Mouse (Mus musculus): ENCODE measurements at regions not wholly inside any gene's neighbourhood (a gene's known extent, or its start where the extent isn't known, plus 50 kb on each side); places are given as distances from the start of the nearest gene placed in this dataset.

- H3K4me2 ChIP-seq (ENCODE audit: low read depth, low read length): no peak overlapping the region
- ATAC-seq (ENCODE audit: low read depth): no peak
- H3K4me1 ChIP-seq (ENCODE audit: control insufficient read depth, insufficient read depth, low read length): 0 out of 2 replicates have a peak, but pooled peaks cover 2% of the 10 kb centered on the region
- WGBS: 59% methylated on average over 12 of the region's 12 CpGs
- no peak overlapping the region for H3K27ac ChIP-seq (ENCODE audit: low read depth, low read length)
- no peaks in the 10 kb centered on the region for H3K9me3 ChIP-seq (ENCODE audit: control insufficient read depth, low read length)
- no peaks in the 10 kb centered on the region for H3K36me3 ChIP-seq (ENCODE audit: control insufficient read depth, insufficient read depth, low read length)
- H3K4me3 ChIP-seq (ENCODE audit: low read depth, low read length): no peak overlapping the region
- H3K9ac ChIP-seq (replicated peaks; ENCODE audit: low read depth, low read length): no peak overlapping the region
- no peaks in the 10 kb centered on the region for H3K27me3 ChIP-seq (ENCODE audit: control insufficient read depth, insufficient read depth, low read length)
Observed at GRCm38 (mm10) chr11:45191392-45192189, 574.5 kb downstream of the Ebf1 start.

GRCm38 (mm10) chr11:45193319-45193718 is 576.2 kb downstream of the Ebf1 start:
- Histone ChIP-seq H3K27ac (ENCODE audit: low read depth, low read length) (no peak overlapping the region), H3K4me3 (ENCODE audit: low read depth, low read length) (no peak overlapping the region), H3K9ac (replicated peaks; ENCODE audit: low read depth, low read length) (no peak overlapping the region), H3K27me3 (ENCODE audit: control insufficient read depth, insufficient read depth, low read length) (no peaks in the 10 kb centered on the region), H3K9me3 (ENCODE audit: control insufficient read depth, low read length) (no peaks in the 10 kb centered on the region), H3K4me1 (ENCODE audit: control insufficient read depth, insufficient read depth, low read length) (0 out of 2 replicates have a peak, but pooled peaks cover 2% of the 10 kb centered on the region), H3K36me3 (ENCODE audit: control insufficient read depth, insufficient read depth, low read length) (no peaks in the 10 kb centered on the region), H3K4me2 (ENCODE audit: low read depth, low read length) (no peak overlapping the region)
- WGBS: 80% methylated on average over 5 of the region's 5 CpGs
- no peak for ATAC-seq (ENCODE audit: low read depth)

GRCm38 (mm10) chr11:45199520-45199919 is 582.4 kb downstream of the Ebf1 start:
- H3K27me3 ChIP-seq (ENCODE audit: control insufficient read depth, insufficient read depth, low read length): no peaks in the 10 kb centered on the region
- WGBS: 81% methylated on average over 4 of the region's 4 CpGs
- no peak overlapping the region for H3K27ac ChIP-seq (ENCODE audit: low read depth, low read length)
- ATAC-seq (ENCODE audit: low read depth): no peak
- no peaks in the 10 kb centered on the region for H3K36me3 ChIP-seq (ENCODE audit: control insufficient read depth, insufficient read depth, low read length)
- no peak overlapping the region for H3K9ac ChIP-seq (replicated peaks; ENCODE audit: low read depth, low read length)
- no peak overlapping the region for H3K4me3 ChIP-seq (ENCODE audit: low read depth, low read length)
- no peaks in the 10 kb centered on the region for H3K9me3 ChIP-seq (ENCODE audit: control insufficient read depth, low read length)
- H3K4me1 ChIP-seq (ENCODE audit: control insufficient read depth, insufficient read depth, low read length): no peaks in the 10 kb centered on the region
- no peak overlapping the region for H3K4me2 ChIP-seq (ENCODE audit: low read depth, low read length)

DNA sequence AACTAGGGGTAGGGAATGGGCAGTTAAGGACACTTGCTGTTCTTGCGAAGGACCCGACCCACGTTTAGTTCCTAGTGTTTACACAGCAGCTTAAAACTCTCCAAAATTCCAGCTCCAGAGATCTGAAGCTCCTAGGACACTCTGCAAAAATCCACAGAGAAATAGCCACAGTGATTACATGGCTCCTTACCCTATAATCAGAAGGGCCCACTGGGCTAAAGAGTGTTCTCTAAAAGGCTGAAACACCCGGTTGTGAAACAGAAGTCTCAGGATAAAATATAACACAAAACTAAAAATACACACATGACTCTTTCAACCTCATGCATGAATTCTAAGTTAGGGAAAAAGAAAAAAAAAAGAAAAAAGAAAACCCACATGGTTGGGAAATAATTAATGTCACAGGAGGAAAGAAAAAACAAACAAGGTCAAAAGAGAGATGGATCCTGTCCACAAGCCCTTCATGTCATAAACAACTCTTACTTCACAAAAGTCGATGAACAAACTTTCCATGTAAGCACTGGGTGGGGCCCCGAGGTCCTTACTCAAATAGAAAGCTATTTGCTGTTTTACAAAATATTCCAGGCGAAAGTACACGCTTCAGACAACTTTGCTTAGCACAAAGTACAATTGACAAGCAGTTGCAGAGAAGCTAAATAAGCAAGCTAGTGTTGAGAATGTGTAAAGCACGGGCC is 583.7 kb downstream of the Ebf1 start:
- WGBS: 82% methylated on average over 9 of the region's 9 CpGs
- no peaks in the 10 kb centered on the region for H3K9me3 ChIP-seq (ENCODE audit: control insufficient read depth, low read length)
- H3K27ac ChIP-seq (ENCODE audit: low read depth, low read length): no peak overlapping the region
- H3K27me3 ChIP-seq (ENCODE audit: control insufficient read depth, insufficient read depth, low read length): no peaks in the 10 kb centered on the region
- no peaks in the 10 kb centered on the region for H3K4me1 ChIP-seq (ENCODE audit: control insufficient read depth, insufficient read depth, low read length)
- no peak overlapping the region for H3K4me3 ChIP-seq (ENCODE audit: low read depth, low read length)
- no peak overlapping the region for H3K9ac ChIP-seq (replicated peaks; ENCODE audit: low read depth, low read length)
- H3K36me3 ChIP-seq (ENCODE audit: control insufficient read depth, insufficient read depth, low read length): no peaks in the 10 kb centered on the region
- ATAC-seq (ENCODE audit: low read depth): no peak
- H3K4me2 ChIP-seq (ENCODE audit: low read depth, low read length): no peak overlapping the region

DNA sequence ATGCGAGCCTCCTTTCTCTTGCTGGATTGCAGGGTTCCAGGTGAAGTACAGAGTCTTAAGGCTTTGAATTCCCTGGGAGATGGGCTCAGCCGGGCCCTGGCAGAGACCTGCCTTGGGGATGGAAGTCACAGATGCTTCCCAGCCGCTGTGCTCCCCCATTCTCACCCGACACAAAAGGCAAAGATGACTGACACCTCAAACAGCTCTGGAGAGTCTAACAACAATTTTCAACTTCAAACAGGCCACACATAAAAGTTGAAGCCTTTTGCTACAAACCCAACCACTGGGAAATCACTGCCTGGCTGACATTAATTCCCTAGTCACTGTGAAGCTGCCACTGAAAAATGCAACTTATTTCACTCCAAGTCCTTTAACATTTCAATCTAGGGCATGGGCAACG is 586.3 kb downstream of the Ebf1 start:
- Histone ChIP-seq H3K27ac (ENCODE audit: low read depth, low read length) (no peak overlapping the region), H3K4me2 (ENCODE audit: low read depth, low read length) (no peak overlapping the region), H3K4me3 (ENCODE audit: low read depth, low read length) (no peak overlapping the region), H3K27me3 (ENCODE audit: control insufficient read depth, insufficient read depth, low read length) (no peaks in the 10 kb centered on the region), H3K9ac (replicated peaks; ENCODE audit: low read depth, low read length) (no peak overlapping the region), H3K9me3 (ENCODE audit: control insufficient read depth, low read length) (no peaks in the 10 kb centered on the region), H3K4me1 (ENCODE audit: control insufficient read depth, insufficient read depth, low read length) (no peaks in the 10 kb centered on the region), H3K36me3 (ENCODE audit: control insufficient read depth, insufficient read depth, low read length) (no peaks in the 10 kb centered on the region)
- ATAC-seq (ENCODE audit: low read depth): no peak
- 81% methylated on average over 5 of the region's 5 CpGs for WGBS

DNA sequence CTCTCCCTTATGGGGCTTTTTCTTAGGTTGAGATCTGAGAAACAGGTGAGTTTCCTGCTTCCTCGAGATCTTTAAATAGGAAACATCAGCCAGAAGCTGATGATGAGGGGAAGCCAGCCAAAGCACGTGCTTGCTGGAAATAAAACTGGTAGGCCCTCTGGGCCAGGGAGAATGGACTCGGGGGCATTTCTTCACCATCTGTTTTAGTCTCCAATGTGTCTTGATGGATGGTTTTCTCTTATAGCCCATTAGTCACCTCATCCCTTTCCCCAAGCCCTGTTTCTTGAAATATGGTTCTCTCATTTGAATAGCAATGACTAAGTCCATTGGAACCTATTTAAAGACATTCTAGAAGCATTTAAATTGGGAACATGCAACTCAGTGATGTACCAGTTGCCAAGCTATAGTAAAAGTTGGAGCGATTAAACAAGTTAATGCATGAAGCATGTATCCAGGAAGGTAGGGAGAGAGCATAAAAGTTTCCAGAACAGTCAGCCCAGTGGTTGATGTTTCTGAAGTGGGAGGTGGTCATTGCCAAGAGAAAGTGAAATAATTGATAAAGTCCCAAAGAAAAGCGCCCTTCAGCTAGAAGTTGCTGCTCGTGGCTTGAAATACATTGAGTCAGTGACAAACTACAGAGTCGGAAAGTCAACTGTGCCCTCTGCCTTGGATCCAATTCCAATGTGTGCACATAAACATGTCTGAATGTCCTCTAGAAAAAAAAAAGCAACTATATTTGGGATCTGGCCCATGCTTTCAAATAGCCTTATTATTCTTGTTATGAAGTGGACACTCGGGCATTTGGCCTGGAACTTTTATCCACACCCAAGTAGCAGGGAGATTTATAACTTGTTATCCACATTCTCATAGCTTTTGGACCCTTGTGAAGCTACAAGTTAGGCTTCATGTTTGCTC is 589.8 kb downstream of the Ebf1 start:
- H3K4me3 ChIP-seq (ENCODE audit: low read depth, low read length): no peak overlapping the region
- H3K36me3 ChIP-seq (ENCODE audit: control insufficient read depth, insufficient read depth, low read length): no peaks in the 10 kb centered on the region
- H3K27me3 ChIP-seq (ENCODE audit: control insufficient read depth, insufficient read depth, low read length): no peaks in the 10 kb centered on the region
- 72% methylated on average over 8 of the region's 8 CpGs for WGBS
- no peak overlapping the region for H3K27ac ChIP-seq (ENCODE audit: low read depth, low read length)
- no peak overlapping the region for H3K9ac ChIP-seq (replicated peaks; ENCODE audit: low read depth, low read length)
- H3K9me3 ChIP-seq (ENCODE audit: control insufficient read depth, low read length): no peaks in the 10 kb centered on the region
- ATAC-seq (ENCODE audit: low read depth): no peak
- H3K4me1 ChIP-seq (ENCODE audit: control insufficient read depth, insufficient read depth, low read length): no peaks in the 10 kb centered on the region
- no peak overlapping the region for H3K4me2 ChIP-seq (ENCODE audit: low read depth, low read length)

- H3K4me3 ChIP-seq (ENCODE audit: low read depth, low read length): no peak overlapping the region
- no peaks in the 10 kb centered on the region for H3K27me3 ChIP-seq (ENCODE audit: control insufficient read depth, insufficient read depth, low read length)
- H3K9ac ChIP-seq (replicated peaks; ENCODE audit: low read depth, low read length): no peak overlapping the region
- H3K9me3 ChIP-seq (ENCODE audit: control insufficient read depth, low read length): no peaks in the 10 kb centered on the region
- H3K27ac ChIP-seq (ENCODE audit: low read depth, low read length): no peak overlapping the region
- no peaks in the 10 kb centered on the region for H3K36me3 ChIP-seq (ENCODE audit: control insufficient read depth, insufficient read depth, low read length)
- H3K4me1 ChIP-seq (ENCODE audit: control insufficient read depth, insufficient read depth, low read length): no peaks in the 10 kb centered on the region
- no peak for ATAC-seq (ENCODE audit: low read depth)
- WGBS: 95% methylated on average over 1 of the region's 1 CpGs
- no peak overlapping the region for H3K4me2 ChIP-seq (ENCODE audit: low read depth, low read length)
Observed at GRCm38 (mm10) chr11:45214096-45214495, 597.0 kb downstream of the Ebf1 start.

DNA sequence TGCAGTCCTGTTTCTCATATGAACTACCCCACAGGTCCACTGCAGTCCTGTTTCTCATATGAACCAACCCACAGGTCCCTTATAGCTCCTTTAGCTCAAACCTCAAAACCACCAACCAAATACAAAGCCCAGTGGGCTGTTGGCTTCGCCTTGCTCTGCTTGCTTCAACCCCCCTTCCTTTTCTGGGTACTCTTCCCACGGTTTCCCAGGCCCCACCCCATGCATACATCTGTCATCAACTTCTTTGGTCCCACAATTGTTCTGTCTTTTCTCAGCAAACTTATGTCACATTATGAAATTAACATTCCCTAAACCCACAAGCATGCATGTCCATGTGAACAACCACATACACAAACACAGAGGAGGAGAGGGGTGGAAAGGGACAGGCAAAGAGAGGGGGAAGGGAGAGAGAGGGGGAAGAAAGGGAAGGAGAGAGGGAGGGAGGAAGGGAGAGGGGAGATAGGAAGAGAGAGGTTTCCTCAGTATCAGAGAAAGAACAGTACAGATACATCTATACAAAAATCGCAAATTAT is 599.9 kb downstream of the Ebf1 start:
- WGBS: 74% methylated on average over 3 of the region's 3 CpGs

More for the DNA sequence above, 599.9 kb downstream of the Ebf1 start:
- H3K4me1 ChIP-seq (ENCODE audit: control insufficient read depth, insufficient read depth, low read length): no peaks in the 10 kb centered on the region
- no peak overlapping the region for H3K4me2 ChIP-seq (ENCODE audit: low read depth, low read length)
- H3K36me3 ChIP-seq (ENCODE audit: control insufficient read depth, insufficient read depth, low read length): no peaks in the 10 kb centered on the region
- no peak for ATAC-seq (ENCODE audit: low read depth)
- no peak overlapping the region for H3K9ac ChIP-seq (replicated peaks; ENCODE audit: low read depth, low read length)
- H3K4me3 ChIP-seq (ENCODE audit: low read depth, low read length): no peak overlapping the region
- no peaks in the 10 kb centered on the region for H3K9me3 ChIP-seq (ENCODE audit: control insufficient read depth, low read length)
- H3K27ac ChIP-seq (ENCODE audit: low read depth, low read length): no peak overlapping the region
- no peaks in the 10 kb centered on the region for H3K27me3 ChIP-seq (ENCODE audit: control insufficient read depth, insufficient read depth, low read length)
